Mouse (Mus musculus) MEL (cell line): ENCODE results near the gene Mypn.

Experiments
- CHD2 ChIP-seq: IDR thresholded peaks from 2 replicates; pipeline ENCODE4 v1.6.1; 2011; ENCODE audit warnings: low read length, improper control_type of control experiment
- CTCF ChIP-seq, 3 experiments: IDR thresholded peaks in 2 of 3; conservative IDR thresholded peaks in 1 of 3; 2 replicates each; pipeline ENCODE4 v1.5.1; 2011 to 2012; ENCODE audit warnings: low read length in 3 of 3, low read depth in 2 of 3, mild to moderate bottlenecking in 2 of 3, improper control_type of control experiment in 1 of 3, inconsistent platforms in 1 of 3, mixed read lengths in 1 of 3, moderate library complexity in 1 of 3; ENCODE audit not compliant: control insufficient read depth in 1 of 3, insufficient read depth in 1 of 3, poor library complexity in 1 of 3, severe bottlenecking in 1 of 3
- ETS1 ChIP-seq: IDR thresholded peaks from 2 replicates; pipeline ENCODE4 v1.6.1; 2012; ENCODE audit warnings: low read depth, mild to moderate bottlenecking, inconsistent platforms, low read length, improper control_type of control experiment, moderate library complexity
- GATA1 ChIP-seq: IDR thresholded peaks from 2 replicates; pipeline ENCODE4 v1.6.1; 2011; ENCODE audit warnings: low read depth, low read length, improper control_type of control experiment
- JUND ChIP-seq: IDR thresholded peaks from 2 replicates; pipeline ENCODE4 v1.6.1; 2011; ENCODE audit warnings: low read depth, mild to moderate bottlenecking, improper control_type of control experiment, low read length
- POLR2A ChIP-seq, 2 experiments: IDR thresholded peaks; 2 replicates each; pipeline ENCODE4 v1.6.1; 2011 to 2012; ENCODE audit warnings: low read length in 2 of 2, mild to moderate bottlenecking in 2 of 2, control low read depth in 1 of 2, improper control_type of control experiment in 1 of 2, low read depth in 1 of 2, moderate library complexity in 1 of 2; ENCODE audit not compliant: control insufficient read depth in 1 of 2, insufficient read depth in 1 of 2, poor library complexity in 1 of 2
- RCOR1 ChIP-seq: IDR thresholded peaks from 2 replicates; pipeline ENCODE4 v1.6.1; 2012; ENCODE audit warnings: low read depth, mild to moderate bottlenecking, inconsistent platforms, low read length, improper control_type of control experiment
- SIN3A ChIP-seq: IDR thresholded peaks from 2 replicates; pipeline ENCODE4 v1.6.1; 2012; ENCODE audit warnings: low read length, improper control_type of control experiment, inconsistent platforms
- TAL1 ChIP-seq: IDR thresholded peaks from 2 replicates; pipeline ENCODE4 v1.6.1; 2012; ENCODE audit warnings: mild to moderate bottlenecking, inconsistent platforms, low read length, moderate library complexity, mixed read lengths
- TBP ChIP-seq: IDR thresholded peaks from 2 replicates; pipeline ENCODE4 v1.8.0; 2011; ENCODE audit warnings: low read depth, low read length, improper control_type of control experiment
- TCF12 ChIP-seq: IDR thresholded peaks from 2 replicates; pipeline ENCODE4 v1.6.1; 2014; ENCODE audit warnings: low read depth, mild to moderate bottlenecking, inconsistent platforms, low read length, improper control_type of control experiment, moderate library complexity
- UBTF ChIP-seq: IDR thresholded peaks from 2 replicates; pipeline ENCODE4 v1.6.1; 2012; ENCODE audit warnings: low read depth, mild to moderate bottlenecking, inconsistent platforms, low read length, improper control_type of control experiment, moderate library complexity, borderline replicate concordance; ENCODE audit not compliant: insufficient read depth
- ZMIZ1 ChIP-seq: IDR thresholded peaks from 2 replicates; pipeline ENCODE4 v1.6.1; 2012; ENCODE audit warnings: low read depth, mild to moderate bottlenecking, inconsistent platforms, low read length, improper control_type of control experiment, moderate library complexity

GRCm38 (mm10) chr10:63245846-63246245 is 42.1 kb upstream of the Mypn start:
- TF ChIP-seq CTCF (IDR thresholded peaks at IDR 0.05 in 2 of 3, conservative IDR thresholded peaks at IDR 0.05 in 1 of 3; ENCODE audit: control insufficient read depth in 1 of 3, insufficient read depth in 1 of 3, low read depth in 2 of 3, low read length in 3 of 3, poor library complexity in 1 of 3, severe bottlenecking in 1 of 3) (no peak), POLR2A (IDR thresholded peaks at IDR 0.05; ENCODE audit: control insufficient read depth in 1 of 2, insufficient read depth in 1 of 2, low read depth in 1 of 2, low read length in 2 of 2, poor library complexity in 1 of 2) (no peak), CHD2 (no peak), ZMIZ1 (no peak), RCOR1 (no peak), UBTF (no peak), GATA1 (no peak), TBP (no peak), TCF12 (no peak), SIN3A (no peak), TAL1 (no peak), JUND (no peak), ETS1 (no peak)
